7 mouse cellular contexts compared by ENCODE assay signal in genomic region chr13:97911013-97911412, GRCm38 (mm10).
DNase-seq lines count a peak whose midpoint lies in the region; ATAC-seq lines count a peak whose summit lies in the region.

No protein-coding gene starts in this region.

- H3K27me3 ChIP-seq in embryonic facial prominence, embryonic 10.5 days (replicated peaks; ENCODE audit: low read depth, poor library complexity, severe bottlenecking), result no peaks in the 10 kb centered on the region
- no peaks in the 10 kb centered on the region for H3K27me3 ChIP-seq in kidney, embryonic 16.5 days (ENCODE audit: insufficient read depth, low read length)
- no peaks in the 10 kb centered on the region for H3K27me3 ChIP-seq in midbrain, embryonic 14.5 days (ENCODE audit: control insufficient read depth, insufficient read depth, low read length)

- DNase-seq in R1 (ENCODE audit: low read depth, low spot score), result peak; percentile 55
- peak; percentile 45 for DNase-seq in embryonic facial prominence, embryonic 10.5 days (ENCODE audit: low spot score)
- peak; percentile 74 for DNase-seq in midbrain, embryonic 14.5 days
- no peak for DNase-seq in gastrocnemius, adult 18-20 months (ENCODE audit: low spot score)
- DNase-seq in lung, postnatal 36 days, result no peak
- DNase-seq in cerebellum, adult 9-10 months, result no peak

- H3K4me1 ChIP-seq in embryonic facial prominence, embryonic 10.5 days, result peaks cover 13% of the 10 kb centered on the region
- peaks cover 12% of the 10 kb centered on the region for H3K4me1 ChIP-seq in kidney, embryonic 16.5 days (ENCODE audit: insufficient read depth, low read length)
- peaks cover 13% of the 10 kb centered on the region for H3K4me1 ChIP-seq in midbrain, embryonic 14.5 days (ENCODE audit: control insufficient read depth, insufficient read depth, low read length)

- no peak overlapping the region for H3K4me3 ChIP-seq in embryonic facial prominence, embryonic 10.5 days
- H3K4me3 ChIP-seq in kidney, embryonic 16.5 days (ENCODE audit: low read length), result no peak overlapping the region
- no peak overlapping the region for H3K4me3 ChIP-seq in midbrain, embryonic 14.5 days (replicated peaks; ENCODE audit: low read depth, low read length)

- H3K4me2 ChIP-seq in kidney, embryonic 16.5 days (replicated peaks; ENCODE audit: low read depth, low read length), result peak overlapping the region; percentile 25
- H3K4me2 ChIP-seq in midbrain, embryonic 14.5 days (ENCODE audit: low read length), result peak overlapping the region; percentile 24; the same call in 1 of the 2 replicates

- no peaks in the 10 kb centered on the region for H3K36me3 ChIP-seq in embryonic facial prominence, embryonic 10.5 days (replicated peaks)
- no peaks in the 10 kb centered on the region for H3K36me3 ChIP-seq in kidney, embryonic 16.5 days (ENCODE audit: insufficient read depth, low read length)
- H3K36me3 ChIP-seq in midbrain, embryonic 14.5 days (ENCODE audit: control insufficient read depth, insufficient read depth, low read length), result no peaks in the 10 kb centered on the region

- WGBS in embryonic facial prominence, embryonic 10.5 days, result 17% methylated on average over 10 of the region's 10 CpGs
- WGBS in kidney, embryonic 16.5 days, result 4% methylated on average over 10 of the region's 10 CpGs
- 13% methylated on average over 10 of the region's 10 CpGs for WGBS in midbrain, embryonic 14.5 days

- H3K27ac ChIP-seq in embryonic facial prominence, embryonic 10.5 days (replicated peaks), result peak overlapping the region; percentile 66
- H3K27ac ChIP-seq in kidney, embryonic 16.5 days (ENCODE audit: low read length), result peak overlapping the region; percentile 87
- peak overlapping the region; percentile 74 for H3K27ac ChIP-seq in midbrain, embryonic 14.5 days (replicated peaks; ENCODE audit: low read depth, low read length)

- no peak overlapping the region for H3K9ac ChIP-seq in kidney, embryonic 16.5 days (replicated peaks; ENCODE audit: low read length)
- H3K9ac ChIP-seq in midbrain, embryonic 14.5 days (replicated peaks; ENCODE audit: low read length), result no peak overlapping the region

- H3K9me3 ChIP-seq in embryonic facial prominence, embryonic 10.5 days, result no peaks in the 10 kb centered on the region
- no peaks in the 10 kb centered on the region for H3K9me3 ChIP-seq in kidney, embryonic 16.5 days (ENCODE audit: low read length)
- no peaks in the 10 kb centered on the region for H3K9me3 ChIP-seq in midbrain, embryonic 14.5 days (ENCODE audit: control insufficient read depth, low read length)

- ATAC-seq in kidney, embryonic 16.5 days (ENCODE audit: low FRiP score, low TSS enrichment), result peak; percentile 85
- ATAC-seq in midbrain, embryonic 14.5 days (ENCODE audit: low FRiP score, low TSS enrichment), result no peak

Comparison
In these comparisons a context has a peak if more than half of its experiments do, and no peak if none do; other contexts are left out.
1. DNase-seq: peak in R1 (single experiment), embryonic facial prominence, embryonic 10.5 days (single experiment) and midbrain, embryonic 14.5 days (single experiment); none in gastrocnemius, adult 18-20 months (single experiment), lung, postnatal 36 days (single experiment) and cerebellum, adult 9-10 months (single experiment).
2. Peak in every context shown above with its lines, with median percentiles within 50 percentile points of each other: H3K27ac ChIP-seq.